Mouse (Mus musculus) heart, adult 2 months (tissue): ENCODE measurements around the gene Arhgef28.

ENCODE experiments used
- CTCF ChIP-seq: fragments of 200-600 bp; IDR thresholded peaks from 2 replicates; pipeline ENCODE4 v1.8.1; 2022; ENCODE audit warnings: antibody characterized with exemption, mild to moderate bottlenecking, moderate library complexity
- POLR2A ChIP-seq: fragments of 200-500 bp; IDR thresholded peaks from 2 replicates; pipeline ENCODE4 v1.6.1; 2011; ENCODE audit warnings: mild to moderate bottlenecking, low read depth, low read length, control low read depth; ENCODE audit not compliant: insufficient read depth

- TF ChIP-seq CTCF (peak; percentile 96), POLR2A (no peak)
These were observed 33.9 kb upstream of the Arhgef28 start for GRCm38 (mm10) chr13:98239978-98240641.
